Mouse (Mus musculus) natural killer cell, adult 2 months (primary cell): ENCODE data around the gene Enox1.

ENCODE experiments used
- DNase-seq, 2 experiments: peaks; one replicate each; pipeline ENCODE4 v3.0.0; 2022; ENCODE audit warnings: low spot score in 2 of 2

The Enox1 gene

GRCm38 (mm10) chr14:77370521-77370920, 214.0 kb downstream of the Enox1 start:
- DNase-seq = no peak

- no peak for DNase-seq
Measured at GRCm38 (mm10) chr14:77371977-77372376, 215.4 kb downstream of the Enox1 start.

- no peak for DNase-seq
Measured at GRCm38 (mm10) chr14:77373119-77373518, 216.6 kb downstream of the Enox1 start.

- no peak for DNase-seq
Measured at GRCm38 (mm10) chr14:77375054-77375453, 218.5 kb downstream of the Enox1 start.

- no peak for DNase-seq
Measured at GRCm38 (mm10) chr14:77375618-77376017, 219.1 kb downstream of the Enox1 start.

GRCm38 (mm10) chr14:77376731-77377130, 220.2 kb downstream of the Enox1 start:
- no peak for DNase-seq

GRCm38 (mm10) chr14:77377439-77377838, 220.9 kb downstream of the Enox1 start:
- no peak for DNase-seq

- no peak for DNase-seq
Measured at GRCm38 (mm10) chr14:77377873-77378272, 221.3 kb downstream of the Enox1 start.

GRCm38 (mm10) chr14:77381532-77381931, 225.0 kb downstream of the Enox1 start:
- DNase-seq = no peak

GRCm38 (mm10) chr14:77385621-77386020, 229.1 kb downstream of the Enox1 start:
- DNase-seq = no peak

GRCm38 (mm10) chr14:77387877-77388276, 231.3 kb downstream of the Enox1 start:
- no peak for DNase-seq

GRCm38 (mm10) chr14:77389276-77389675, 232.7 kb downstream of the Enox1 start:
- DNase-seq = no peak

GRCm38 (mm10) chr14:77392476-77392875, 235.9 kb downstream of the Enox1 start:
- no peak for DNase-seq

GRCm38 (mm10) chr14:77406241-77407114, 249.9 kb downstream of the Enox1 start:
- DNase-seq = no peak

GRCm38 (mm10) chr14:77409271-77409940, 252.8 kb downstream of the Enox1 start:
- no peak for DNase-seq

- DNase-seq = no peak
Measured at GRCm38 (mm10) chr14:77410354-77410753, 253.8 kb downstream of the Enox1 start.

GRCm38 (mm10) chr14:77413106-77413505, 256.5 kb downstream of the Enox1 start:
- no peak for DNase-seq

GRCm38 (mm10) chr14:77416358-77416757, 259.8 kb downstream of the Enox1 start:
- DNase-seq = no peak

GRCm38 (mm10) chr14:77421031-77421430, 264.5 kb downstream of the Enox1 start:
- no peak for DNase-seq

GRCm38 (mm10) chr14:77423194-77423593, 266.6 kb downstream of the Enox1 start:
- no peak for DNase-seq

- DNase-seq = no peak
Measured at GRCm38 (mm10) chr14:77439426-77439825, 282.9 kb downstream of the Enox1 start.

- no peak for DNase-seq
Measured at GRCm38 (mm10) chr14:77440805-77441204, 284.2 kb downstream of the Enox1 start.

GRCm38 (mm10) chr14:77441541-77441940, 285.0 kb downstream of the Enox1 start:
- DNase-seq = no peak
